Mouse (Mus musculus) kidney, adult 2 months (tissue): ENCODE data around the gene Vps41.

Source experiments
- CTCF ChIP-seq: fragments of 200-500 bp; conservative IDR thresholded peaks from 2 replicates; pipeline ENCODE4 v1.5.1; 2011; ENCODE audit warnings: low read depth, mild to moderate bottlenecking, control low read depth, low read length, moderate library complexity, mixed read lengths; ENCODE audit not compliant: insufficient read depth, insufficient read length
- POLR2A ChIP-seq: fragments of 200-500 bp; IDR thresholded peaks from one replicate; pipeline ENCODE4 v1.6.1; 2011; ENCODE audit warnings: low read depth, low read length, control low read depth

DNA sequence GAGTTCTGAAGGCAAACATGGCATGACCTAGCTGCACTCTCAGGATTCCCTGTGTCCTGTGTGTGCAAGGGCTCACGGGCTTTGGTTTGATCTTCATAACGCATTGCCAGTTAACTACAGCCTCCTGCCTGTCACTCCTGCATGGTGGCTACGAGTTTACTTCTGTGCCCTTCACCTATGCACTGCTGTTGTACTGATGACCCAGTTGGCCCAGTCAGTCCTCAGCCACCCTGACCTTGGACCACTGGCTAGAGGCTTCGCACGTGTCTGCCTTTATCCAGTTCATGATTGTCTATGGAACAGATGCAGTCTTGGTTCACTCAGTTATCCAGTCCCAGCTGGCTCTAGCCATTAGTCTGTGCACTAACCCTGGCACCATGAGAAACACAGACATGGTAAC lies 151.7 kb downstream of the Vps41 start:
- TF ChIP-seq POLR2A (no peak), CTCF (no peak)
